Mouse (Mus musculus): ENCODE results near the gene Olfr857. TPM values are rescaled to one million over a fixed set of nuclear protein-coding genes. Genes with fewer than 3 reads are reported as not detected.
"Not testable (repeated sequence)": the region's sequence is repeated elsewhere in the genome, so short reads cannot be mapped to it uniquely, and the experiment has no call there.

The Olfr857 gene
- polyA plus RNA-seq (2015; fragmentation: Nextera tagmentation; extraction: Ambion mirVana) = not detected in 2 replicates

GRCm38 (mm10) chr9:19709133-19709532, at the start of gene Olfr857:
Olfr857 (plus strand) TSS chr9:19709433.
- Histone ChIP-seq H3K9me3 (ENCODE audit: control insufficient read depth, low read length) (no peaks in the 10 kb centered on the region), H3K4me2 (replicated peaks; ENCODE audit: low read depth) (no peak within 1 kb of the TSS), H3K27me3 (ENCODE audit: control insufficient read depth, insufficient read depth, low read length) (no peaks in the 10 kb centered on the region), H3K36me3 (ENCODE audit: control insufficient read depth, insufficient read depth, low read length) (no peaks in the 10 kb centered on the region), H3K27ac (replicated peaks) (no peak within 1 kb of the TSS), H3K4me3 (ENCODE audit: low read depth, low read length) (no peak within 1 kb of the TSS), H3K9ac (ENCODE audit: low read length) (no peak within 1 kb of the TSS), H3K4me1 (replicated peaks; ENCODE audit: control insufficient read depth, insufficient read depth) (no peaks in the 10 kb centered on the region)
- DNase-seq (ENCODE audit: low spot score) (no peak), ATAC-seq (ENCODE audit: low FRiP score, low TSS enrichment) (no peak)
- TF ChIP-seq CTCF (IDR thresholded peaks at IDR 0.05; ENCODE audit: low read depth) = no peak
- TF ChIP-seq EP300 (optimal IDR thresholded peaks at IDR 0.05) = no peak
- 85% methylated on average over 1 of the region's 1 CpGs for WGBS

- no peaks in the 10 kb centered on the region for H3K9me3 ChIP-seq (ENCODE audit: control insufficient read depth, low read length)
- H3K27ac ChIP-seq (replicated peaks) = no peak overlapping the region
- no peaks in the 10 kb centered on the region for H3K27me3 ChIP-seq (ENCODE audit: control insufficient read depth, insufficient read depth, low read length)
- WGBS = 86% methylated on average over 6 of the region's 6 CpGs
- DNase-seq (ENCODE audit: low spot score) (no peak), ATAC-seq (ENCODE audit: low FRiP score, low TSS enrichment) (no peak)
- no peaks in the 10 kb centered on the region for H3K4me1 ChIP-seq (replicated peaks; ENCODE audit: control insufficient read depth, insufficient read depth)
- no peak overlapping the region for H3K4me3 ChIP-seq (ENCODE audit: low read depth, low read length)
- no peaks in the 10 kb centered on the region for H3K36me3 ChIP-seq (ENCODE audit: control insufficient read depth, insufficient read depth, low read length)
- no peak overlapping the region for H3K4me2 ChIP-seq (replicated peaks; ENCODE audit: low read depth)
- no peak overlapping the region for H3K9ac ChIP-seq (ENCODE audit: low read length)
- TF ChIP-seq CTCF (IDR thresholded peaks at IDR 0.05; ENCODE audit: low read depth) = no peak
- no peak for TF ChIP-seq EP300 (optimal IDR thresholded peaks at IDR 0.05)
Measured at GRCm38 (mm10) chr9:19690281-19690680, 19.0 kb upstream of the Olfr857 start.

- TF ChIP-seq CTCF (IDR thresholded peaks at IDR 0.05; ENCODE audit: low read depth) = no peak
- Histone ChIP-seq H3K9ac (ENCODE audit: low read length) (no peak overlapping the region), H3K4me3 (ENCODE audit: low read depth, low read length) (no peak overlapping the region), H3K36me3 (ENCODE audit: control insufficient read depth, insufficient read depth, low read length) (no peaks in the 10 kb centered on the region), H3K4me1 (replicated peaks; ENCODE audit: control insufficient read depth, insufficient read depth) (no peaks in the 10 kb centered on the region), H3K9me3 (ENCODE audit: control insufficient read depth, low read length) (no peaks in the 10 kb centered on the region), H3K27ac (replicated peaks) (no peak overlapping the region), H3K27me3 (ENCODE audit: control insufficient read depth, insufficient read depth, low read length) (no peaks in the 10 kb centered on the region), H3K4me2 (replicated peaks; ENCODE audit: low read depth) (no peak overlapping the region)
- 86% methylated on average over 1 of the region's 1 CpGs for WGBS
- DNase-seq (ENCODE audit: low spot score) (no peak), ATAC-seq (ENCODE audit: low FRiP score, low TSS enrichment) (no peak)
Measured at GRCm38 (mm10) chr9:19691426-19691825, 17.8 kb upstream of the Olfr857 start.

GRCm38 (mm10) chr9:19692430-19692829, 16.8 kb upstream of the Olfr857 start:
- H3K4me1 ChIP-seq (replicated peaks; ENCODE audit: control insufficient read depth, insufficient read depth) = no peaks in the 10 kb centered on the region
- TF ChIP-seq CTCF (IDR thresholded peaks at IDR 0.05; ENCODE audit: low read depth) = no peak
- no peak for TF ChIP-seq EP300 (optimal IDR thresholded peaks at IDR 0.05)
- DNase-seq (ENCODE audit: low spot score) (no peak), ATAC-seq (ENCODE audit: low FRiP score, low TSS enrichment) (no peak)
- no peaks in the 10 kb centered on the region for H3K36me3 ChIP-seq (ENCODE audit: control insufficient read depth, insufficient read depth, low read length)
- no peaks in the 10 kb centered on the region for H3K9me3 ChIP-seq (ENCODE audit: control insufficient read depth, low read length)
- H3K4me3 ChIP-seq (ENCODE audit: low read depth, low read length) = no peak overlapping the region
- no peaks in the 10 kb centered on the region for H3K27me3 ChIP-seq (ENCODE audit: control insufficient read depth, insufficient read depth, low read length)
- H3K9ac ChIP-seq (ENCODE audit: low read length) = no peak overlapping the region
- WGBS = 75% methylated on average over 2 of the region's 2 CpGs
- H3K4me2 ChIP-seq (replicated peaks; ENCODE audit: low read depth) = no peak overlapping the region
- no peak overlapping the region for H3K27ac ChIP-seq (replicated peaks)

- WGBS = 36% methylated on average over 2 of the region's 2 CpGs
- not testable (repeated sequence) for H3K4me2 ChIP-seq (replicated peaks; ENCODE audit: low read depth); H3K9me3 ChIP-seq (ENCODE audit: control insufficient read depth, low read length); H3K9ac ChIP-seq (ENCODE audit: low read length); H3K27me3 ChIP-seq (ENCODE audit: control insufficient read depth, insufficient read depth, low read length); H3K27ac ChIP-seq (replicated peaks); H3K4me1 ChIP-seq (replicated peaks; ENCODE audit: control insufficient read depth, insufficient read depth); H3K4me3 ChIP-seq (ENCODE audit: low read depth, low read length); H3K36me3 ChIP-seq (ENCODE audit: control insufficient read depth, insufficient read depth, low read length); DNase-seq (ENCODE audit: low spot score); ATAC-seq (ENCODE audit: low FRiP score, low TSS enrichment)
Measured at GRCm38 (mm10) chr9:19694285-19694684, 14.9 kb upstream of the Olfr857 start.

GRCm38 (mm10) chr9:19694898-19695379, 14.3 kb upstream of the Olfr857 start:
- not testable (repeated sequence) for ATAC-seq (ENCODE audit: low FRiP score, low TSS enrichment); DNase-seq (ENCODE audit: low spot score); H3K27me3 ChIP-seq (ENCODE audit: control insufficient read depth, insufficient read depth, low read length); H3K9me3 ChIP-seq (ENCODE audit: control insufficient read depth, low read length); H3K4me3 ChIP-seq (ENCODE audit: low read depth, low read length); H3K4me1 ChIP-seq (replicated peaks; ENCODE audit: control insufficient read depth, insufficient read depth); H3K4me2 ChIP-seq (replicated peaks; ENCODE audit: low read depth); H3K36me3 ChIP-seq (ENCODE audit: control insufficient read depth, insufficient read depth, low read length); H3K9ac ChIP-seq (ENCODE audit: low read length); H3K27ac ChIP-seq (replicated peaks)
- WGBS = 69% methylated on average over 9 of the region's 9 CpGs

- not testable (repeated sequence) for H3K4me1 ChIP-seq (replicated peaks; ENCODE audit: control insufficient read depth, insufficient read depth); H3K4me3 ChIP-seq (ENCODE audit: low read depth, low read length); H3K9ac ChIP-seq (ENCODE audit: low read length); H3K27ac ChIP-seq (replicated peaks); ATAC-seq (ENCODE audit: low FRiP score, low TSS enrichment); H3K36me3 ChIP-seq (ENCODE audit: control insufficient read depth, insufficient read depth, low read length); H3K9me3 ChIP-seq (ENCODE audit: control insufficient read depth, low read length); H3K4me2 ChIP-seq (replicated peaks; ENCODE audit: low read depth); H3K27me3 ChIP-seq (ENCODE audit: control insufficient read depth, insufficient read depth, low read length); DNase-seq (ENCODE audit: low spot score)
- 66% methylated on average over 2 of the region's 2 CpGs for WGBS
Measured at GRCm38 (mm10) chr9:19704546-19704945, 4.7 kb upstream of the Olfr857 start.

Other genes with a start within 250 kb of the Olfr857 start
- not detected in 2 replicates for gene Olfr850, start 231.2 kb upstream of the Olfr857 start, polyA plus RNA-seq (2015; fragmentation: Nextera tagmentation; extraction: Ambion mirVana)
- not detected in 2 replicates for gene Olfr851, start 216.1 kb upstream of the Olfr857 start, polyA plus RNA-seq (2015; fragmentation: Nextera tagmentation; extraction: Ambion mirVana)
- gene Olfr853, start 168.4 kb upstream of the Olfr857 start, polyA plus RNA-seq (2015; fragmentation: Nextera tagmentation; extraction: Ambion mirVana) = not detected in 2 replicates
- not detected in 2 replicates for gene Olfr854, start 142.1 kb upstream of the Olfr857 start, polyA plus RNA-seq (2015; fragmentation: Nextera tagmentation; extraction: Ambion mirVana)
- not detected in 2 replicates for gene Olfr855, start 126.8 kb upstream of the Olfr857 start, polyA plus RNA-seq (2015; fragmentation: Nextera tagmentation; extraction: Ambion mirVana)
- gene Zfp317, start 87.3 kb upstream of the Olfr857 start, polyA plus RNA-seq (2015; fragmentation: Nextera tagmentation; extraction: Ambion mirVana) = 9.0 and 9.9 TPM in 2 replicates
- gene Olfr58, start 70.8 kb downstream of the Olfr857 start, polyA plus RNA-seq (2015; fragmentation: Nextera tagmentation; extraction: Ambion mirVana) = not detected in 2 replicates
- gene Olfr859, start 95.5 kb downstream of the Olfr857 start, polyA plus RNA-seq (2015; fragmentation: Nextera tagmentation; extraction: Ambion mirVana) = not detected in 2 replicates
- gene Olfr860, start 140.3 kb downstream of the Olfr857 start, polyA plus RNA-seq (2015; fragmentation: Nextera tagmentation; extraction: Ambion mirVana) = not detected in 2 replicates
- not detected in 2 replicates for gene Olfr862, start 178.6 kb downstream of the Olfr857 start, polyA plus RNA-seq (2015; fragmentation: Nextera tagmentation; extraction: Ambion mirVana)
- gene Olfr77, start 207.4 kb downstream of the Olfr857 start, polyA plus RNA-seq (2015; fragmentation: Nextera tagmentation; extraction: Ambion mirVana) = 0.31 and 0.33 TPM in 2 replicates